Mouse (Mus musculus) midbrain, embryonic 13.5 days (tissue): ENCODE results near the gene Gpr82. TPM values are rescaled to one million over a fixed set of nuclear protein-coding genes. Genes with fewer than 3 reads are reported as not detected.

ENCODE experiments used
- ATAC-seq: fragments of 200-750 bp; cut with Nextera tagmentation; 2 replicates; pipeline ENCODE4 v1.8.0; 2017; ENCODE audit warnings: mild to moderate bottlenecking, moderate TSS enrichment, moderate library complexity
- H3K27ac ChIP-seq: fragments of 300-500 bp; sonication (generic); 2 replicates; pipeline ENCODE4 v1.5.1; 2015; ENCODE audit warnings: inconsistent platforms, mild to moderate bottlenecking, moderate library complexity
- H3K27me3 ChIP-seq: fragments of 300-500 bp; sonication (generic); 2 replicates; pipeline ENCODE4 v1.6.1; 2015; ENCODE audit warnings: mild to moderate bottlenecking, inconsistent platforms
- H3K36me3 ChIP-seq: fragments of 300-500 bp; sonication (generic); 2 replicates; pipeline ENCODE4 v1.6.1; 2015; ENCODE audit warnings: mild to moderate bottlenecking, inconsistent platforms
- H3K4me1 ChIP-seq: fragments of 300-500 bp; sonication (generic); replicated peaks from 2 replicates; pipeline ENCODE4 v1.6.1; 2015; ENCODE audit warnings: inconsistent platforms
- H3K4me2 ChIP-seq: fragments of 300-500 bp; sonication (generic); replicated peaks from 2 replicates; pipeline ENCODE4 v1.6.1; 2015; ENCODE audit warnings: moderate library complexity, mild to moderate bottlenecking, inconsistent platforms
- H3K4me3 ChIP-seq: fragments of 300-500 bp; sonication (generic); replicated peaks from 2 replicates; pipeline ENCODE4 v1.5.1; 2015; ENCODE audit warnings: mild to moderate bottlenecking, inconsistent platforms
- H3K9ac ChIP-seq: fragments of 300-500 bp; sonication (generic); replicated peaks from 2 replicates; pipeline ENCODE4 v1.6.1; 2015; ENCODE audit warnings: mild to moderate bottlenecking, inconsistent platforms
- H3K9me3 ChIP-seq: fragments of 300-500 bp; sonication (generic); 2 replicates; pipeline ENCODE4 v1.6.1; 2016; ENCODE audit warnings: mild to moderate bottlenecking, inconsistent platforms
- WGBS: fragments of 180-500 bp; shearing (Covaris S2); methylation state at CpG from one replicate; pipeline ENCODE4 v1.1.7; 2015; 5-methylcytosine and 5-hydroxymethylcytosine counted together
- polyA plus RNA-seq: library from polyadenylated mRNA; unstranded; fragments of >200 nt; fragmentation: Nextera tagmentation; extraction: Ambion mirVana; gene quantifications from 2 replicates; pipeline ENCODE4 v1.2.1, GENCODE M21; 2015

Gpr82 gene
- 0.44 and 1.1 TPM in 2 replicates for polyA plus RNA-seq

DNA sequence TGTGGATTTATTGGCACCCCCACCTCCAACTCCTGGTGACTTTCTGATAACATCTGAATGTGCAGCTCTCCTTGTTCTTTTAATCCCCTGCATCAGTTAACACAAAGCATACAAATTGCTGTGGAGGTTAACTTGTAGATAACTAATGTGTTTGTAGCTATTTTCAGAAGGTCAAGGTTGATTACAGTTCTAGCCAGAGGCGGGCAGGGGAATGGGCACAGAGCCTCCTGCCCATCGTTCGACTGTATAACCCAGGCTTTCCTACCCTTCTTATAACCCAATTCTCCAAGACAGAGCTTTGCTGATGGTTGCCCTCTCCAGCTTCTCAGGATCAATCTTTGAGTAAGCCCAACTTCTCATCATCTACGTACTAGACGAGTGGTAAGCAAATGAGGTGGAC, at the start of gene Gpr82:
Gpr82 (plus strand) TSS at position 301 of the 400 bp plus-strand sequence.
- Histone ChIP-seq H3K4me3 (no peak within 1 kb of the TSS), H3K9ac (no peak within 1 kb of the TSS), H3K4me1 (no peaks in the 10 kb centered on the region), H3K36me3 (no peaks in the 10 kb centered on the region), H3K9me3 (no peaks in the 10 kb centered on the region), H3K4me2 (no peak within 1 kb of the TSS), H3K27ac (no peak within 1 kb of the TSS), H3K27me3 (no peaks in the 10 kb centered on the region)
- no peak for ATAC-seq
- WGBS: 96% methylated on average over 5 of the region's 5 CpGs

GRCm38 (mm10) chrX:13612115-13612514, 49.0 kb upstream of the Gpr82 start:
- H3K9ac ChIP-seq: no peak overlapping the region
- 81% methylated on average over 2 of the region's 2 CpGs for WGBS
- H3K27me3 ChIP-seq: no peaks in the 10 kb centered on the region
- no peak overlapping the region for H3K27ac ChIP-seq
- no peak for ATAC-seq
- H3K9me3 ChIP-seq: no peaks in the 10 kb centered on the region
- H3K4me3 ChIP-seq: no peak overlapping the region
- peaks cover 4% of the 10 kb centered on the region; the same call in 1 of the 2 replicates for H3K36me3 ChIP-seq
- no peaks in the 10 kb centered on the region for H3K4me1 ChIP-seq
- H3K4me2 ChIP-seq: no peak overlapping the region

- H3K9me3 ChIP-seq: no peaks in the 10 kb centered on the region
- no peak overlapping the region for H3K27ac ChIP-seq
- no peak overlapping the region for H3K9ac ChIP-seq
- H3K27me3 ChIP-seq: no peaks in the 10 kb centered on the region
- ATAC-seq: no peak
- WGBS: 49% methylated on average over 1 of the region's 1 CpGs
- H3K36me3 ChIP-seq: peaks cover 4% of the 10 kb centered on the region; the same call in 1 of the 2 replicates
- no peak overlapping the region for H3K4me3 ChIP-seq
- no peak overlapping the region for H3K4me2 ChIP-seq
- H3K4me1 ChIP-seq: no peaks in the 10 kb centered on the region
Observed at GRCm38 (mm10) chrX:13616726-13617125, 44.4 kb upstream of the Gpr82 start.

DNA sequence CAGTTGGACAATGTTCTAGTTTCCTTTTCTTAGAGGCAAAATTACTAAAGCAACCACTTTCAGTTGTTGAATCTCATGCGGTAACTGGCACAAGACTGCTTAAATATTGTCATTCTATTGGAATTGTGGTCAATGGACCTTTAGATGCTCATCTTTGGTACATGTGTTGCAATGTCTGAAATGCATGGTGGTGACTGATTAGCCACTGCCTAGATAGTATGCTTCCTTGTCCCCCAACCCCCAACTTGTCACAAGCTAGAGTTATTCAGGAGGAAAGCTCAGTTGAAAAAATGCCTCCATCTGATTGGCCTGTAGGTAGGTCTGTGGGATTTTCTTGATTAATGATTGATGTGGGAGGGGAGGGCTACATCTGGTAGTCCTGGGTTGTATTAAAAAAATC, 43.9 kb upstream of the Gpr82 start:
- ATAC-seq: no peak
- Histone ChIP-seq H3K9ac (no peak overlapping the region), H3K36me3 (peaks cover 4% of the 10 kb centered on the region; the same call in 1 of the 2 replicates), H3K4me2 (no peak overlapping the region), H3K4me1 (no peaks in the 10 kb centered on the region), H3K27me3 (no peaks in the 10 kb centered on the region), H3K9me3 (no peaks in the 10 kb centered on the region), H3K4me3 (no peak overlapping the region), H3K27ac (no peak overlapping the region)
- 96% methylated on average over 1 of the region's 1 CpGs for WGBS

DNA sequence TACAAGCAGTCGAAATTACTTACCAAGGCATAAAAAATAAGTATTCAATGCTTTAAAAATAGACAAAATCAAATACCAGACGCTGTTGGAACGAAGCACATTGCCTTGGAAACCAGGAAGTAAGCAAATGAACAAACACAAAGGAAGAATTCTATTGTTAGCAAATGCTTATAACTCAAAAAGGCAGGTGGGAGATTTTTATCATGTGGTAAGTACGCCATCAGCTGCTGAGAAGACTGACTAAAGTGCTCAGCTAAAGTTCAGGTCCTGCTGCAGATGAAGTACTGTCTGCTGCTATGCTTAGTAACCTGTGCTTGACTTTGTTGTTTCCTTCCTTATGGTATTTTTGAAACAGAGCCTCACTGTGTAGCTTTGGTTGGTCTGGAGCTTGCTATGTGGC, 42.7 kb upstream of the Gpr82 start:
- Histone ChIP-seq H3K36me3 (no peaks in the 10 kb centered on the region), H3K9me3 (no peaks in the 10 kb centered on the region), H3K9ac (no peak overlapping the region), H3K4me1 (no peaks in the 10 kb centered on the region), H3K27me3 (no peaks in the 10 kb centered on the region), H3K4me3 (no peak overlapping the region), H3K27ac (no peak overlapping the region), H3K4me2 (no peak overlapping the region)
- WGBS: 87% methylated on average over 4 of the region's 4 CpGs
- ATAC-seq: no peak

DNA sequence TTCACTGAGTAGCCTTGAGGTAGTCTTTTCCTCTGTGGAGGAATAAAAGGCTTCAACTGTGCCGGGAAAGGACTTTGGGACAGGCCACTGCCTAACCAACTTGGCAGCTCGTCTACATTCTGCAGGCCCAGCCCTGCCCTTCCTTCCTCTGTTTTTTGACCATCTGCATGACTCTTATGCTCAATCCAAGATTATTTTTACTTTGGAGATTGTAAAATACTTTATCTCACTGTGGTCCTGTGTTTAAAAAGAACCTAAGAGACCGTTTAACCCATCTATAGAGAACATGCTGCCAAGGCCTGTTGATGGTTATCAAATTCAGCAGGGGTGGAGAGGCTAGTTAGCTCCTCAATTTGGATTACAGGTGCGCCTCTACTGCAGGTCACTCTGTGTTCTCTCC, 39.7 kb upstream of the Gpr82 start:
- no peaks in the 10 kb centered on the region for H3K9me3 ChIP-seq
- H3K9ac ChIP-seq: no peak overlapping the region
- no peak overlapping the region for H3K4me2 ChIP-seq
- no peak for ATAC-seq
- no peak overlapping the region for H3K27ac ChIP-seq
- WGBS: 86% methylated on average over 4 of the region's 4 CpGs
- H3K36me3 ChIP-seq: no peaks in the 10 kb centered on the region
- H3K4me3 ChIP-seq: no peak overlapping the region
- H3K27me3 ChIP-seq: no peaks in the 10 kb centered on the region
- H3K4me1 ChIP-seq: no peaks in the 10 kb centered on the region

GRCm38 (mm10) chrX:13622654-13623053, 38.5 kb upstream of the Gpr82 start:
- Histone ChIP-seq H3K27me3 (no peaks in the 10 kb centered on the region), H3K27ac (no peak overlapping the region), H3K4me2 (no peak overlapping the region), H3K9ac (no peak overlapping the region), H3K4me1 (no peaks in the 10 kb centered on the region), H3K4me3 (no peak overlapping the region), H3K36me3 (no peaks in the 10 kb centered on the region), H3K9me3 (no peaks in the 10 kb centered on the region)
- WGBS: 79% methylated on average over 5 of the region's 5 CpGs
- ATAC-seq: no peak

GRCm38 (mm10) chrX:13631599-13632283, 29.4 kb upstream of the Gpr82 start, which contains the start of gene Gpr34:
TSS of gene Gpr34 (plus strand) at chrX:13632089.
- no peaks in the 10 kb centered on the region for H3K36me3 ChIP-seq
- 72% methylated on average over 5 of the region's 5 CpGs for WGBS
- no peak for ATAC-seq
- H3K27me3 ChIP-seq: no peaks in the 10 kb centered on the region
- no peaks in the 10 kb centered on the region for H3K4me1 ChIP-seq
- H3K4me2 ChIP-seq: no peak within 1 kb of the TSS
- H3K27ac ChIP-seq: no peak within 1 kb of the TSS
- H3K9ac ChIP-seq: no peak within 1 kb of the TSS
- no peak within 1 kb of the TSS for H3K4me3 ChIP-seq
- no peaks in the 10 kb centered on the region for H3K9me3 ChIP-seq

GRCm38 (mm10) chrX:13636398-13636797, 24.8 kb upstream of the Gpr82 start:
- no peaks in the 10 kb centered on the region for H3K4me1 ChIP-seq
- H3K9ac ChIP-seq: no peak overlapping the region
- H3K36me3 ChIP-seq: no peaks in the 10 kb centered on the region
- no peak overlapping the region for H3K4me3 ChIP-seq
- no peaks in the 10 kb centered on the region for H3K27me3 ChIP-seq
- H3K9me3 ChIP-seq: no peaks in the 10 kb centered on the region
- H3K27ac ChIP-seq: no peak overlapping the region
- no peak for ATAC-seq
- no peak overlapping the region for H3K4me2 ChIP-seq
- 91% methylated on average over 1 of the region's 1 CpGs for WGBS

GRCm38 (mm10) chrX:13638894-13639293, 22.3 kb upstream of the Gpr82 start:
- no peak overlapping the region for H3K4me2 ChIP-seq
- no peaks in the 10 kb centered on the region for H3K4me1 ChIP-seq
- no peaks in the 10 kb centered on the region for H3K36me3 ChIP-seq
- H3K9me3 ChIP-seq: no peaks in the 10 kb centered on the region
- H3K27me3 ChIP-seq: no peaks in the 10 kb centered on the region
- no peak overlapping the region for H3K4me3 ChIP-seq
- no peak overlapping the region for H3K27ac ChIP-seq
- 69% methylated on average over 2 of the region's 2 CpGs for WGBS
- no peak for ATAC-seq
- H3K9ac ChIP-seq: no peak overlapping the region

DNA sequence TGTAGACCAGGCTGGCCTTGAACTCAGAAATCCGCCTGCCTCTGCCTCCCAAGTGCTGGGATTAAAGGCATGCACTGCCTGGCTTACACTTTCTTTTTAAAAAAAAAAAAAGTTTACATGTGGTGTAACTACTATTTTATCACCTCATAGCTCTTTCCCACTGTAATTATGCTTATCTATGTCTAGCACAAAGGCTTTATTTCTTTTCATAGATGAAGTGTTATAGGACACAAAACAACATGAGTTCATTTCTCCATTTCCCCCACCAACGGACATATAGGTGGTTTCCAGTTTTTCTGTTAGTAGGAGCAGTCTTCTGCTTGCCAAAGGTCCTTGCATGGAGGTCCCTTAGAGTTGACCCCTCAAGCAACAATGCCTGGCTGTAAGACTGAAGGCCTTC, 9.3 kb upstream of the Gpr82 start:
- no peak for ATAC-seq
- no peak overlapping the region for H3K4me2 ChIP-seq
- no peaks in the 10 kb centered on the region for H3K4me1 ChIP-seq
- no peak overlapping the region for H3K9ac ChIP-seq
- no peak overlapping the region for H3K4me3 ChIP-seq
- no peak overlapping the region for H3K27ac ChIP-seq
- no peaks in the 10 kb centered on the region for H3K27me3 ChIP-seq
- H3K9me3 ChIP-seq: no peaks in the 10 kb centered on the region
- H3K36me3 ChIP-seq: no peaks in the 10 kb centered on the region
- WGBS: 79% methylated on average over 2 of the region's 2 CpGs

DNA sequence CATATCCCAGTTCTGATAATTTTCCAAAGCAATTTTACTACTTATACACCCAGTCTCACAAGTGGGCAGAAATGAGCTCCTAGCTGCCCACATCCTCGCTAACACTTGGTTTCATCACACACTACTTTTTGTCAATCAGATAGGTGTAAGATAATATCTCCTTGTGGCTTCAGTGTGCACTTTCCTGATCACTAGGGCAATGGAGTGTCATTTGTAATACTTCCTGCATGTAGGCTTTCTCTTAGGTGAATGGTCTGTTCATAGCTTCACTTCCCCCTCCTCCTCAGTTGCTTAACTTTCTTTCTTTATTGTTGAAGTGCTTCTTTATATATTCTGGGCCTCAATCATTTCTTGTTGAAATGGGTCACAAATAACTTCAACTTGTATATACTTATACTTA, 8.9 kb upstream of the Gpr82 start:
- no peak for ATAC-seq
- Histone ChIP-seq H3K4me3 (no peak overlapping the region), H3K36me3 (no peaks in the 10 kb centered on the region), H3K4me1 (no peaks in the 10 kb centered on the region), H3K27ac (no peak overlapping the region), H3K9ac (no peak overlapping the region), H3K9me3 (no peaks in the 10 kb centered on the region), H3K27me3 (no peaks in the 10 kb centered on the region), H3K4me2 (no peak overlapping the region)
- 82% methylated on average over 1 of the region's 1 CpGs for WGBS

DNA sequence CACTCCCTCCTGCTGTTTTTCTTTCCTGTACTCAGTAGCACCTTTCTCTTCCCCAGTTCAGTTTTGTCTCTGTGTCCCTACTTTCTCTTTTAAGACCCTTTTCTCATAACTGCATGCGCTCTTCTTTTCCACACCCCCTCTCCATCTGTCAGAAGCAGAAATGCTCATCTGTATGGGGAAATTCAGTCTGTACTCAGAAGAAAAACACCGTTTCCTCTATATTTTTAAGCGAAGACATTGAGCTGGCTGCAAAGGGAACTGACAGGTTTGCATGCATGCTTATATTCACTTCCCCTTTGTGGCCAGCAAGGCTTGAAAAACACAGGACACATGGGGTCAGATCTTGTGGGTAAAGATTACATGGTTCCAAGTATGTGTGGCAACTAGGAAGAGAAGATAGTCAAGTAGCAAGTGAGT, 6.2 kb upstream of the Gpr82 start:
- Histone ChIP-seq H3K4me2 (no peak overlapping the region), H3K27me3 (no peaks in the 10 kb centered on the region), H3K9me3 (no peaks in the 10 kb centered on the region), H3K4me3 (no peak overlapping the region), H3K36me3 (no peaks in the 10 kb centered on the region), H3K4me1 (no peaks in the 10 kb centered on the region), H3K27ac (no peak overlapping the region), H3K9ac (no peak overlapping the region)
- ATAC-seq: no peak
- WGBS: 83% methylated on average over 3 of the region's 3 CpGs
